In genomic region chr6:56798152-56798465, GRCm38 (mm10) we compare ENCODE assay signal across 8 mouse cellular contexts. TPM values are rescaled to one million over a fixed set of nuclear protein-coding genes. Genes with fewer than 3 reads are reported as not detected.
DNase-seq lines count a peak whose midpoint lies in the region; TF ChIP-seq lines count a peak whose summit lies in the region.

No protein-coding gene starts in this region.

- H3K9me3 ChIP-seq in hindbrain, embryonic 10.5 days: no peaks in the 10 kb centered on the region
- no peaks in the 10 kb centered on the region for H3K9me3 ChIP-seq in midbrain, embryonic 10.5 days (replicated peaks)

- TF ChIP-seq CTCF in kidney, adult 2 months (conservative IDR thresholded peaks at IDR 0.05; ENCODE audit: insufficient read depth, insufficient read length, low read depth, low read length): no peak

- TF ChIP-seq POLR2A in kidney, adult 2 months (IDR thresholded peaks at IDR 0.05; ENCODE audit: low read depth, low read length): no peak

- WGBS in kidney, adult 2 months: 9% methylated on average over 8 of the region's 8 CpGs
- 20% methylated on average over 8 of the region's 8 CpGs for WGBS in hindbrain, embryonic 10.5 days
- WGBS in midbrain, embryonic 10.5 days: 22% methylated on average over 8 of the region's 8 CpGs

- H3K4me3 ChIP-seq in kidney, adult 2 months (ENCODE audit: insufficient read depth, low read depth, low read length): peak overlapping the region; percentile 94
- H3K4me3 ChIP-seq in hindbrain, embryonic 10.5 days: peak overlapping the region; percentile 81
- H3K4me3 ChIP-seq in midbrain, embryonic 10.5 days: peak overlapping the region; percentile 85

- DNase-seq in kidney, adult 2 months: no peak
- DNase-seq in kidney, adult 11 months: no peak
- DNase-seq in MN1 (ENCODE audit: low spot score): peak; percentile 26
- DNase-seq in hindbrain, embryonic 10.5 days (ENCODE audit: low spot score): no peak
- no peak for DNase-seq in midbrain, embryonic 10.5 days (ENCODE audit: low spot score)
- DNase-seq in thymus, postnatal 0 days (ENCODE audit: low spot score): no peak
- DNase-seq in layer of hippocampus, adult 11-12 months (ENCODE audit: low spot score): no peak
- DNase-seq in layer of hippocampus, adult 18-20 months (ENCODE audit: low spot score in 2 of 2): no peak

- H3K36me3 ChIP-seq in kidney, adult 2 months (ENCODE audit: control insufficient read depth, insufficient read depth, low read length): no peaks in the 10 kb centered on the region
- H3K36me3 ChIP-seq in hindbrain, embryonic 10.5 days: peaks cover 13% of the 10 kb centered on the region
- H3K36me3 ChIP-seq in midbrain, embryonic 10.5 days: peaks cover 12% of the 10 kb centered on the region

- H3K27me3 ChIP-seq in kidney, adult 2 months (replicated peaks; ENCODE audit: control insufficient read depth, insufficient read depth, low read length): no peaks in the 10 kb centered on the region
- H3K27me3 ChIP-seq in hindbrain, embryonic 10.5 days (ENCODE audit: insufficient read depth, poor library complexity, severe bottlenecking): no peaks in the 10 kb centered on the region
- no peaks in the 10 kb centered on the region for H3K27me3 ChIP-seq in midbrain, embryonic 10.5 days (ENCODE audit: low read depth, poor library complexity, severe bottlenecking)

- H3K4me1 ChIP-seq in kidney, adult 2 months (ENCODE audit: control insufficient read depth, insufficient read depth, low read length): peaks cover 13% of the 10 kb centered on the region
- H3K4me1 ChIP-seq in hindbrain, embryonic 10.5 days (replicated peaks): peaks cover 28% of the 10 kb centered on the region
- H3K4me1 ChIP-seq in midbrain, embryonic 10.5 days: peaks cover 25% of the 10 kb centered on the region

- peak overlapping the region; percentile 98 for H3K27ac ChIP-seq in kidney, adult 2 months (ENCODE audit: insufficient read depth, low read depth, low read length)
- H3K27ac ChIP-seq in hindbrain, embryonic 10.5 days: peak overlapping the region; percentile 99
- H3K27ac ChIP-seq in midbrain, embryonic 10.5 days (replicated peaks): peak overlapping the region; percentile 99

RNA-seq across cellular contexts. Expression of gene Kbtbd2, which starts 0.5 kb away (rescaled TPM):
- 7.2 and 9.2 TPM in 2 replicates for polyA plus RNA-seq in kidney, adult 2 months (2012; rRNA removed)
- polyA plus RNA-seq in hindbrain, embryonic 10.5 days (2016; fragmentation: Nextera tagmentation; extraction: Ambion mirVana): 34.4 and 38.9 TPM in 2 replicates
- 36.6 and 37.2 TPM in 2 replicates for polyA plus RNA-seq in midbrain, embryonic 10.5 days (2016; fragmentation: Nextera tagmentation; extraction: Ambion mirVana)
- 19.0 and 22.6 TPM in 2 replicates for polyA plus RNA-seq in thymus, postnatal 0 days (2015; fragmentation: Nextera tagmentation; extraction: Ambion mirVana)
- 10 to 100 TPM; 52.9 to 55.2 TPM for total RNA-seq in layer of hippocampus, adult 18-20 months (2021)

RNA-seq across cellular contexts. Expression of gene Fkbp9, which starts 33.8 kb away (rescaled TPM):
- 50.4 TPM in 2 replicates for polyA plus RNA-seq in kidney, adult 2 months (2012; rRNA removed)
- 60.3 and 75.5 TPM in 2 replicates for polyA plus RNA-seq in hindbrain, embryonic 10.5 days (2016; fragmentation: Nextera tagmentation; extraction: Ambion mirVana)
- 64.5 and 65.3 TPM in 2 replicates for polyA plus RNA-seq in midbrain, embryonic 10.5 days (2016; fragmentation: Nextera tagmentation; extraction: Ambion mirVana)
- polyA plus RNA-seq in thymus, postnatal 0 days (2015; fragmentation: Nextera tagmentation; extraction: Ambion mirVana): 27.6 and 29.0 TPM in 2 replicates
- 10 to 100 TPM; 30.2 to 30.5 TPM for total RNA-seq in layer of hippocampus, adult 18-20 months (2021)
